Mouse (Mus musculus): ENCODE data around the gene Ostf1. TPM values are rescaled to one million over a fixed set of nuclear protein-coding genes. Genes with fewer than 3 reads are reported as not detected.

Gene Ostf1
- polyA plus RNA-seq (2017; shearing (Covaris generic)), result 100 to 1,000 TPM; 129 to 189 TPM

GRCm38 (mm10) chr19:18631644-18632219, at the start of gene Ostf1, which contains the start of gene Nmrk1:
Ostf1 (minus strand) TSS chr19:18631823.
Nmrk1 (plus strand) TSS chr19:18631950.

GRCm38 (mm10) chr19:18670608-18671007, 39.0 kb upstream of the Ostf1 start, which contains the start of gene Carnmt1:
Carnmt1 (plus strand) TSS chr19:18670764.

Other genes starting within 250 kb of the Ostf1 start
- gene Nmrk1, start 127 bp upstream of the Ostf1 start, polyA plus RNA-seq (2017; shearing (Covaris generic)), result 10 to 100 TPM in 1 of 2 experiments, 1 to 10 TPM in 1; 7.1 to 12.0 TPM
- 10 to 100 TPM; 16.1 to 21.6 TPM for gene Carnmt1, start 38.9 kb upstream of the Ostf1 start, polyA plus RNA-seq (2017; shearing (Covaris generic))
- 10 to 100 TPM; 30.1 to 39.8 TPM for gene D030056L22Rik, start 81.4 kb upstream of the Ostf1 start, polyA plus RNA-seq (2017; shearing (Covaris generic))
- 1 to 10 TPM in 1 of 2 experiments, under 1 TPM in 1; 0.51 to 6.5 TPM for gene Trpm6, start 118.2 kb upstream of the Ostf1 start, polyA plus RNA-seq (2017; shearing (Covaris generic))

All from inflammation-experienced regulatory T-cells (primary cell).